9 mouse cellular contexts compared by ENCODE assay signal in genomic region chr17:44130429-44130828, GRCm38 (mm10). TPM values are rescaled to one million over a fixed set of nuclear protein-coding genes. Genes with fewer than 3 reads are reported as not detected.
DNase-seq lines count a peak whose midpoint lies in the region; ATAC-seq lines count a peak whose summit lies in the region.
"Had no signal": no experiment of that assay in that cellular context is flagged by ENCODE, and none has a peak within 500 bp of the region (broad histone marks: within the 10 kb centered on the region; RNA-seq: fewer than 3 reads in every experiment).

No protein-coding gene starts in this region.

- 13% methylated on average over 7 of the region's 7 CpGs for WGBS in forebrain, embryonic 10.5 days
- 14% methylated on average over 7 of the region's 7 CpGs for WGBS in forebrain, embryonic 16.5 days
- WGBS in midbrain, embryonic 11.5 days, result 13% methylated on average over 7 of the region's 7 CpGs

- no peak overlapping the region for H3K9ac ChIP-seq in forebrain, embryonic 16.5 days (replicated peaks; ENCODE audit: low read depth, low read length)
- H3K9ac ChIP-seq in midbrain, embryonic 11.5 days (ENCODE audit: low read length), result no peak overlapping the region

- H3K9me3 ChIP-seq in forebrain, embryonic 10.5 days, result peaks cover 5% of the 10 kb centered on the region
- 0 out of 2 replicates have a peak, but pooled peaks cover 4% of the 10 kb centered on the region for H3K9me3 ChIP-seq in forebrain, embryonic 16.5 days (ENCODE audit: control insufficient read depth, low read length)
- H3K9me3 ChIP-seq in midbrain, embryonic 11.5 days (ENCODE audit: control insufficient read depth, low read length), result no peaks in the 10 kb centered on the region

- no peaks in the 10 kb centered on the region for H3K4me1 ChIP-seq in forebrain, embryonic 10.5 days
- no peaks in the 10 kb centered on the region for H3K4me1 ChIP-seq in forebrain, embryonic 16.5 days (replicated peaks; ENCODE audit: control insufficient read depth, insufficient read depth, low read length)
- no peaks in the 10 kb centered on the region for H3K4me1 ChIP-seq in midbrain, embryonic 11.5 days (ENCODE audit: control insufficient read depth, insufficient read depth, low read length)

- ATAC-seq in forebrain, embryonic 16.5 days, result no peak
- ATAC-seq in common myeloid progenitor, adult 5-6 weeks (replicated peaks; ENCODE audit: low read depth, poor library complexity, severe bottlenecking), result peak; percentile 61
- ATAC-seq in midbrain, embryonic 11.5 days (ENCODE audit: low FRiP score), result no peak

- DNase-seq in forebrain, embryonic 10.5 days (ENCODE audit: extremely low spot score, low spot score), result peak; percentile 56
- peak; percentile 62 to 81 for DNase-seq in adrenal gland, adult 18-20 months (ENCODE audit: low spot score in 2 of 2)
- DNase-seq in heart, adult 9 months (ENCODE audit: low spot score in 2 of 2), result peak; percentile 44 to 61
- peak; percentile 47 to 49 for DNase-seq in layer of hippocampus, postnatal 36 days
- DNase-seq in midbrain, embryonic 11.5 days (ENCODE audit: low spot score, missing footprints), result peak; percentile 96
- peak; percentile 30 to 71 for DNase-seq in spleen, adult 18-20 months

- no peaks in the 10 kb centered on the region for H3K36me3 ChIP-seq in forebrain, embryonic 10.5 days (replicated peaks)
- no peaks in the 10 kb centered on the region for H3K36me3 ChIP-seq in forebrain, embryonic 16.5 days (ENCODE audit: control insufficient read depth, insufficient read depth)
- no peaks in the 10 kb centered on the region for H3K36me3 ChIP-seq in midbrain, embryonic 11.5 days (ENCODE audit: control insufficient read depth, insufficient read depth, low read length)

- no peaks in the 10 kb centered on the region for H3K27me3 ChIP-seq in forebrain, embryonic 10.5 days (ENCODE audit: poor library complexity, severe bottlenecking)
- H3K27me3 ChIP-seq in forebrain, embryonic 16.5 days (replicated peaks; ENCODE audit: control insufficient read depth, insufficient read depth, low read length), result no peaks in the 10 kb centered on the region
- no peaks in the 10 kb centered on the region for H3K27me3 ChIP-seq in midbrain, embryonic 11.5 days (ENCODE audit: control insufficient read depth, insufficient read depth, low read length)

- no peak overlapping the region for H3K4me2 ChIP-seq in forebrain, embryonic 16.5 days (ENCODE audit: low read length)
- H3K4me2 ChIP-seq in midbrain, embryonic 11.5 days, result no peak overlapping the region

- no peak overlapping the region for H3K27ac ChIP-seq in forebrain, embryonic 10.5 days
- H3K27ac ChIP-seq in forebrain, embryonic 16.5 days (ENCODE audit: low read length), result no peak overlapping the region
- no peak overlapping the region for H3K27ac ChIP-seq in midbrain, embryonic 11.5 days (ENCODE audit: low read depth, low read length)
- H3K27ac ChIP-seq: macrophage had no signal

- H3K4me3 ChIP-seq in forebrain, embryonic 10.5 days, result no peak overlapping the region
- no peak overlapping the region for H3K4me3 ChIP-seq in forebrain, embryonic 16.5 days (replicated peaks; ENCODE audit: low read length)
- H3K4me3 ChIP-seq in midbrain, embryonic 11.5 days (ENCODE audit: low read depth, low read length), result no peak overlapping the region

RNA-seq across cellular contexts. Expression of gene Enpp4, which starts 24.8 kb away (rescaled TPM):
- 2.9 and 3.5 TPM in 2 replicates for polyA plus RNA-seq in forebrain, embryonic 10.5 days (2016; fragmentation: Nextera tagmentation; extraction: Ambion mirVana)
- polyA plus RNA-seq in forebrain, embryonic 16.5 days (2015; fragmentation: Nextera tagmentation; extraction: Ambion mirVana), result 5.7 and 6.2 TPM in 2 replicates
- 10 to 100 TPM; 12.1 to 13.0 TPM for total RNA-seq in adrenal gland, adult 18-20 months (2021)
- 14.4 and 19.3 TPM in 2 replicates for total RNA-seq in common myeloid progenitor, adult 5-6 weeks (2017)
- 10 to 100 TPM; 15.5 to 16.1 TPM for total RNA-seq in layer of hippocampus, postnatal 36 days (2021)
- 3.5 and 3.8 TPM in 2 replicates for polyA plus RNA-seq in midbrain, embryonic 11.5 days (2014; fragmentation: Nextera tagmentation; extraction: Ambion mirVana)

RNA-seq across cellular contexts. Expression of gene Enpp5, which starts 51.8 kb away (rescaled TPM):
- polyA plus RNA-seq in forebrain, embryonic 10.5 days (2016; fragmentation: Nextera tagmentation; extraction: Ambion mirVana), result 6.9 and 7.0 TPM in 2 replicates
- 75.7 and 90.0 TPM in 2 replicates for polyA plus RNA-seq in forebrain, embryonic 16.5 days (2015; fragmentation: Nextera tagmentation; extraction: Ambion mirVana)
- total RNA-seq in adrenal gland, adult 18-20 months (2021), result 10 to 100 TPM; 63.8 to 76.2 TPM
- 13.1 TPM in 2 replicates for total RNA-seq in common myeloid progenitor, adult 5-6 weeks (2017)
- total RNA-seq in layer of hippocampus, postnatal 36 days (2021), result 100 to 1,000 TPM; 149 to 157 TPM
- 11.5 and 15.3 TPM in 2 replicates for polyA plus RNA-seq in midbrain, embryonic 11.5 days (2014; fragmentation: Nextera tagmentation; extraction: Ambion mirVana)

RNA-seq across cellular contexts. Expression of gene Clic5, which starts 58.0 kb away (rescaled TPM):
- polyA plus RNA-seq in forebrain, embryonic 10.5 days (2016; fragmentation: Nextera tagmentation; extraction: Ambion mirVana), result 0.11 and 0.12 TPM in 2 replicates
- polyA plus RNA-seq in forebrain, embryonic 16.5 days (2015; fragmentation: Nextera tagmentation; extraction: Ambion mirVana), result 0.18 and 0.25 TPM in 2 replicates
- 10 to 100 TPM; 19.0 to 45.4 TPM for total RNA-seq in adrenal gland, adult 18-20 months (2021)
- 2.6 and 3.1 TPM in 2 replicates for total RNA-seq in common myeloid progenitor, adult 5-6 weeks (2017)
- 1 to 10 TPM; 2.9 TPM for total RNA-seq in layer of hippocampus, postnatal 36 days (2021)
- polyA plus RNA-seq in midbrain, embryonic 11.5 days (2014; fragmentation: Nextera tagmentation; extraction: Ambion mirVana), result 0.98 and 1.1 TPM in 2 replicates
